Mouse (Mus musculus) forebrain, postnatal 0 days (tissue): ENCODE measurements at regions not wholly inside any gene's neighbourhood (a gene's known extent, or its start where the extent isn't known, plus 50 kb on each side); places are given as distances from the start of the nearest gene placed in this dataset.
"Not testable (repeated sequence)": the region's sequence is repeated elsewhere in the genome, so short reads cannot be mapped to it uniquely, and the experiment has no call there.

Experiments
- ATAC-seq: fragments of 200-750 bp; cut with Nextera tagmentation; 2 replicates; pipeline ENCODE4 v1.8.0; 2017; ENCODE audit warnings: mild to moderate bottlenecking, moderate library complexity
- DNase-seq: peaks from one replicate; pipeline ENCODE4 v3.0.0-alpha.2; 2015
- H3K27ac ChIP-seq: fragments of 300-500 bp; sonication (generic); 2 replicates; pipeline ENCODE4 v1.5.1; 2014; ENCODE audit warnings: low read depth, mild to moderate bottlenecking, antibody characterized with exemption, low read length, moderate library complexity, mixed read lengths
- H3K27me3 ChIP-seq: fragments of 300-500 bp; sonication (generic); 2 replicates; pipeline ENCODE4 v1.6.1; 2014; ENCODE audit warnings: mild to moderate bottlenecking, low read length, mixed read lengths; ENCODE audit not compliant: insufficient read depth
- H3K36me3 ChIP-seq: fragments of 300-500 bp; sonication (generic); 2 replicates; pipeline ENCODE4 v1.6.1; 2014; ENCODE audit warnings: mild to moderate bottlenecking, moderate library complexity; ENCODE audit not compliant: insufficient read depth
- H3K4me1 ChIP-seq: fragments of 300-500 bp; sonication (generic); 2 replicates; pipeline ENCODE4 v1.6.1; 2014; ENCODE audit warnings: antibody characterized with exemption; ENCODE audit not compliant: insufficient read depth
- H3K4me2 ChIP-seq: fragments of 300-500 bp; sonication (generic); 2 replicates; pipeline ENCODE4 v1.6.1; 2014; ENCODE audit warnings: low read depth, mild to moderate bottlenecking, moderate library complexity
- H3K4me3 ChIP-seq: fragments of 300-500 bp; sonication (generic); 2 replicates; pipeline ENCODE4 v1.5.1; 2014; ENCODE audit warnings: low read depth, low read length, mixed read lengths
- H3K9ac ChIP-seq: fragments of 300-500 bp; sonication (generic); 2 replicates; pipeline ENCODE4 v1.6.1; 2014; ENCODE audit warnings: mild to moderate bottlenecking
- H3K9me3 ChIP-seq: fragments of 300-500 bp; sonication (generic); 2 replicates; pipeline ENCODE4 v1.6.1; 2016; ENCODE audit warnings: low read length
- CTCF ChIP-seq: sonication (generic); IDR thresholded peaks from 2 replicates; pipeline ENCODE4 v1.5.1; 2016; ENCODE audit warnings: antibody characterized with exemption, control low read depth, low read depth
- WGBS: fragments of 180-500 bp; shearing (Covaris S2); extraction: QIAGEN DNeasy Blood & Tissue Kit; methylation state at CpG from one replicate; pipeline ENCODE4 v1.1.7; 2014; 5-methylcytosine and 5-hydroxymethylcytosine counted together

- DNase-seq (no peak), ATAC-seq (no peak)
- TF ChIP-seq CTCF: no peak
- Histone ChIP-seq H3K27me3 (no peaks in the 10 kb centered on the region), H3K27ac (no peak overlapping the region), H3K36me3 (no peaks in the 10 kb centered on the region), H3K9ac (no peak overlapping the region), H3K9me3 (no peaks in the 10 kb centered on the region), H3K4me1 (no peaks in the 10 kb centered on the region), H3K4me2 (no peak overlapping the region), H3K4me3 (no peak overlapping the region)
- 91% methylated on average over 7 of the region's 7 CpGs for WGBS
Observed at GRCm38 (mm10) chr17:35758769-35759168, 54.3 kb upstream of the Ddr1 start.

- 68% methylated on average over 6 of the region's 6 CpGs for WGBS
- Histone ChIP-seq H3K27ac (no peak overlapping the region), H3K4me1 (no peaks in the 10 kb centered on the region), H3K9me3 (no peaks in the 10 kb centered on the region), H3K27me3 (no peaks in the 10 kb centered on the region), H3K36me3 (no peaks in the 10 kb centered on the region), H3K9ac (no peak overlapping the region), H3K4me3 (no peak overlapping the region), H3K4me2 (no peak overlapping the region)
- ATAC-seq (no peak), DNase-seq (no peak)
- TF ChIP-seq CTCF: no peak
Observed at GRCm38 (mm10) chr17:35759740-35760139, 55.3 kb upstream of the Ddr1 start.

GRCm38 (mm10) chr17:35762614-35763013 lies 58.2 kb upstream of the Ddr1 start:
- no peak for TF ChIP-seq CTCF
- no peaks in the 10 kb centered on the region for H3K4me1 ChIP-seq
- H3K4me2 ChIP-seq: no peak overlapping the region
- no peak for DNase-seq
- 93% methylated on average over 9 of the region's 9 CpGs for WGBS
- no peaks in the 10 kb centered on the region for H3K9me3 ChIP-seq
- no peak overlapping the region for H3K4me3 ChIP-seq
- no peak overlapping the region for H3K9ac ChIP-seq
- no peaks in the 10 kb centered on the region for H3K27me3 ChIP-seq
- no peak overlapping the region for H3K27ac ChIP-seq
- H3K36me3 ChIP-seq: no peaks in the 10 kb centered on the region
- no peak for ATAC-seq

GRCm38 (mm10) chr17:35763101-35763500 lies 58.4 kb upstream of the Ier3 start:
- Histone ChIP-seq H3K36me3 (no peaks in the 10 kb centered on the region), H3K27me3 (no peaks in the 10 kb centered on the region), H3K27ac (no peak overlapping the region), H3K4me2 (no peak overlapping the region), H3K4me3 (no peak overlapping the region), H3K9ac (no peak overlapping the region), H3K4me1 (no peaks in the 10 kb centered on the region), H3K9me3 (no peaks in the 10 kb centered on the region)
- TF ChIP-seq CTCF: no peak
- no peak for ATAC-seq
- WGBS: 82% methylated on average over 5 of the region's 5 CpGs
- no peak for DNase-seq

GRCm38 (mm10) chr17:35763866-35764265 lies 57.6 kb upstream of the Ier3 start:
- TF ChIP-seq CTCF: peak; percentile 30
- no peak overlapping the region for H3K4me2 ChIP-seq
- WGBS: 29% methylated on average over 6 of the region's 6 CpGs
- ATAC-seq (no peak), DNase-seq (no peak)
- no peak overlapping the region for H3K27ac ChIP-seq
- no peaks in the 10 kb centered on the region for H3K4me1 ChIP-seq
- no peak overlapping the region for H3K4me3 ChIP-seq
- H3K36me3 ChIP-seq: no peaks in the 10 kb centered on the region
- H3K9ac ChIP-seq: no peak overlapping the region
- no peaks in the 10 kb centered on the region for H3K27me3 ChIP-seq
- H3K9me3 ChIP-seq: no peaks in the 10 kb centered on the region

GRCm38 (mm10) chr17:35766406-35766805 lies 55.1 kb upstream of the Ier3 start:
- TF ChIP-seq CTCF: no peak
- ATAC-seq (no peak), DNase-seq (no peak)
- Histone ChIP-seq H3K4me1 (no peaks in the 10 kb centered on the region), H3K27ac (no peak overlapping the region), H3K9ac (no peak overlapping the region), H3K4me2 (no peak overlapping the region), H3K9me3 (no peaks in the 10 kb centered on the region), H3K27me3 (no peaks in the 10 kb centered on the region), H3K4me3 (no peak overlapping the region), H3K36me3 (no peaks in the 10 kb centered on the region)
- 87% methylated on average over 9 of the region's 9 CpGs for WGBS

- ATAC-seq (no peak), DNase-seq (peak; percentile 24)
- Histone ChIP-seq H3K36me3 (no peaks in the 10 kb centered on the region), H3K9ac (no peak overlapping the region), H3K4me3 (no peak overlapping the region), H3K4me2 (no peak overlapping the region), H3K27me3 (no peaks in the 10 kb centered on the region), H3K27ac (no peak overlapping the region), H3K9me3 (no peaks in the 10 kb centered on the region), H3K4me1 (no peaks in the 10 kb centered on the region)
- no peak for TF ChIP-seq CTCF
- 47% methylated on average over 5 of the region's 5 CpGs for WGBS
Observed at GRCm38 (mm10) chr17:35769175-35769960, 52.1 kb upstream of the Ier3 start.

GRCm38 (mm10) chr17:35769961-35770276 lies 51.6 kb upstream of the Ier3 start:
- not testable (repeated sequence) for H3K9me3 ChIP-seq, H3K36me3 ChIP-seq, ATAC-seq

More at GRCm38 (mm10) chr17:35769961-35770276, 51.6 kb upstream of the Ier3 start:
- not testable (repeated sequence) for H3K9ac ChIP-seq, H3K4me1 ChIP-seq, H3K27me3 ChIP-seq, H3K4me2 ChIP-seq, H3K27ac ChIP-seq, H3K4me3 ChIP-seq, DNase-seq
- WGBS: 90% methylated on average over 4 of the region's 4 CpGs
